Mouse (Mus musculus) testis, postnatal 14 days (tissue): ENCODE results near the gene Sept10.

Experiments
- DNase-seq: peaks from one replicate; pipeline ENCODE4 v3.0.0; 2021; ENCODE audit warnings: low spot score

Sept10 gene

DNA sequence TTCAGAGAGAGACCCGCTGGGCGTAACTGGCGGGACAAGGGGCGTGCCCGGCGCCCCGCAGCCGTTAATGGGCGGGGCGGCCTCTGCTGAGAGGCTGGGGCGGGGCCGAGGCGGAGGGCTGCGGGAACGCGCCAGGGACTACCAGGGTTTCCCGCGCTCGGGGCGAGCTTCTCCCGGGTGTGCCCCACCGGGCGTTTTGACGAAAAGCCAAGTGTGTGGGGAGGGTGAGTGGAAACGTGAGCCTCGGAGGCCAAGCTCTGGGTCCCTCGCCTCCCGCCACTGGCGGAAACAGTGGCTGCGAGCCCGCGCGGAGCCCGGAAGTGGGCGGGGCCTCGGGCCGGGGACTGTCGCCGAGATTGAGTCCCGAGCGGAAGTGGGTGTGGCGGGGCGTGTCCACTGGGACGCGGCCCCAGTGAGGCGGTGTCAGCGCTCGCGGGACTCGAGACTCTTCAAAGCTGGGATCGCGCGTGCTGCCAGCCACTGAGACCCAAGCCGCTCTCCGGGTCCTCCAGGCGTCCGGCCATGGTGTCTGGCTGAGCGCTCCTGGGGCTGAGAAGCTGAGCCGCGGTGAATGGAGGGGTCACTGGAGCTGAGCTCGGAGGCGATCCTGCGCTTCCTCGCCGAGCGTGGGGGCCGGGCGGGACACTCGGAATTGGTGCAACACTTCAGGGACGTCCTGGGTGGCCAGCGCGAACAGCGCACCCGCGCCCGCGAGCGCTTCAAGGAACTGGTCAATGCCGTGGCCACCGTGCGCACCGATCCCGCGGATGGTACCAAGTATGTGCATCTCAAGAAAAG is at the start of gene Sept10, which contains the start of gene Sowahc:
Gene Sept10, minus strand, starts transcription at position 375 of the 798 bp plus-strand sequence.
Gene Sowahc, plus strand, starts transcription at position 481 of the 798 bp plus-strand sequence.
- peak; percentile 96 for DNase-seq

DNA sequence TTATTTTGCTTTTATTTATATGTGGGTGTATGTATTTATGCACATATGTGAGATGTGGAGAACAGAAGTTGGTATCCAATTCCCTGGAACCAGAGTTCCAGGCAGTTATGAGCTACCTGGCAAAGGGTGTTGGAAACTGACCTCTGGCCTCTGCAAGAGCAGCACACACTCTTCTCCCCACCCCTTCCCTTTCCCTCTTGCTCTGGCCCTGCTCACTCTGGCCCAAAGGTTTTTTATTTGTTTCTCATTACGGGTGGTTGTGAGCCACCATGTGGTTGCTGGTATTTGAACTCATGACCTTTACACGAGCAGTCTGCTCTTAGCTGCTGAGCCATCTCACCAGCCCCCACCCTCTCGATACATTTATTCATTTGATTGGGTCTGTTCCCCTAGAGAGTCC is 47.1 kb upstream of the Sept10 start:
- no peak for DNase-seq

DNA sequence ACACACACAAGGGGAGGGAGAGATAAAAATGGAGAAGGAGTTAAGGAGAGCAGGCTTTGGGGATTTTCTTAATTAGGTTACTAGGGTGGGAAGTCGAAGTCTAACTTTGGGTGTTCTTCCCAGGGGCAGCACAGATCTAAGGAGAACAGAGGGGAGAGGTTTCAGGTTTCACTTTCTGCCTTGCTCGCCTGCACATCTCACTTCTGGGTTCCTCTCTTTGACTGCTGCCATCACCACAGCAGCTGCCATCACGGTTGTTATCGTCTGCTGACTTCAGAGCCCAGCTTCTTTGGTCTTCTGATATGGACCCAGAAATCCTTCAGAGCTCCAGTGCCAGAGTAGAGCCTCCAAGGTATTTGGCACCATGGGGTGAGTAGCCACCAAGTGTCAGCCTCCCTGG is 46.5 kb upstream of the Sept10 start:
- no peak for DNase-seq

DNA sequence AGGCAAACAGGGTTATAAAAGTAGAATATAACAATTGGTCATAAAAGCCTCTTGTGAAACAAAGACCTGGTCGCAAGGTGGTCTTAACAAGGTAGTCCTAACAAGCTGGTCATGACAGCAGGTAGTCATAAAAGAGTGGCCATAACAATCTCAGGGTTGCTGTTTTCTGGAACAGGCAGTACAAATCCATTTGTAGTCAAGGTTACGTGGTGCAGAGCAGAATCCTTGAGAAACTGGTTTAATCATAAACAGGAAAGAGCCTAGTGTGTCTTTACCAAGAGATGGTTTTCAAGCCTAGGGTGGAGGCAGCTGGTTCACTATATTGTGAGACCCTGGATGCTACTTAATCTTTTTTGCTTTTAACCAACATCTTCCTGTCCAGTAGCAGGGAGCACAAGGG is 45.6 kb upstream of the Sept10 start:
- no peak for DNase-seq

DNA sequence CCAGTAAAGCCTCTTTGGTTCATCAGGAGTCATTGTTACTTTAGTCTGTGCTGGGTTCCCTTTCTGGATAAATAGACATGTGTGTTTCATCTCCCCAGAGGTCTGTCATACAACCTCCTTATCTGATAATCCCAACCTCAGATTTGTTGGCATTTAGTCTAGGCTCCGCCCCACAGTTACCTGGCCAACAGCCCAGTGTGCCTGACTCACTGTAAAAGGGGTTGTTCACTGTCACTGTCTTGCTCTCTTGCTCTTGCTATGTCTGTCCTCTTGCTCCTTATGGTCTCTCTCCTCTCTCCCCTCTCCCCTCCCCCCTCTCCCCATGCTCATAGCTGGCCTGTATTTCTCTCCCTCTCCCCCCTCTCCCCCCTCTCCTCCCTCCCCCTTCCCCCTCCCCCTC is 44.5 kb upstream of the Sept10 start:
- no peak for DNase-seq

DNA sequence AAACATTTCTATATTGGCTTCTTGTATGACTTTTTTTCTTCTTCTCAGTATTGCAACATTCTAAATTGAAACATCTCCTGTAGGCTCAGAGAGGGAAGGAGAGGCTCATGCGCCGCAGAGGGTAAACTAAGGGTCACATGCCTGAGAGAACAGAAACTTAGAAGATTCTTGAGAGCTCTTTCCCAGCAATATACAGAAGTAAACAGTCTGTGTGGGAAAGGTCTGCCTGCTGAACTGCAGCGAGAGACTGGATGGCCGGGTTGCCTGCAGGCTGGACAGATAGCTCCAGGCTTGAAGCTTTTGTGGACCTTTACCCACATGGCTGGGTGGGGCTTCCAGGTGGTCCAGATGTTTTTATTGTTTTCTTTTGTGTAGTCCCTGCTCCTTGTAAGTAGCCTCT is 44.0 kb upstream of the Sept10 start:
- DNase-seq: no peak

DNA sequence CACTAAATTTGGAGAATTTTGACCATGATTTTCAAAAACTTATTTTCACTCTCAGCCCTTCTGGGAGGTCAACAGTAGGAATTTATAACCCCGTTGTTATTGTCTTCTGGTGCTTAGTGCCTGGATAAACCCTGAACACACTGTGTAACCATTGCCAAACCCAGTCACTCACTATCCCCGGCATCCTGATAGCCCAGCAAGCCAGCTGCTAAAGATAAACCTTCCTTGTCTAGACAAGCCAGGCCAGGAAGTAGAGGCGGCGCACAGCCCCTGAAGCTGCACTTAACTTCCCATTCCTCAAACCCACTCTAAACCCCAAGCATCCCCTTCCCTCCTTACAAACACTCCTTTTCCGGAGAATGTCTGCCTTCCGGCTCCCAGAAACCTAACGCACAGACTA is 43.4 kb upstream of the Sept10 start:
- DNase-seq: no peak

DNA sequence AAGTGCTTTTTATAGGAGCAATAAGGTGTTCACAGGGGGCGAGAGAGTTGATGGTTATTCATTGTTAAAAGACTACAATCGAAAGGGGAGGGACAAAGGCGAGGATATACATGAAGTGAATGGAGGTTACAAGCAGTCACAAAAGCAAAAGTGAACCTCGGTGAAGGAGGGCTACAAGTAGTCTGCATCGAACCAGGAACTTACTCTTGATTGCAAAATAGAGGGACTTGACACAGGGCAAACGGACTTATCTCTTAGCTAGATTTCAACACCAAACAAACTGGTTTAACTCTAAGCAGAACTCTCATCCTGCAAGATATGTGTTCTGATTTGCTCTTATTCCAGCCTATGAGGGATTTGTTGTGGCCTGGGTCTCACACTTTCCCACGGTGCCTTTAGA is 41.3 kb upstream of the Sept10 start:
- DNase-seq: no peak

DNA sequence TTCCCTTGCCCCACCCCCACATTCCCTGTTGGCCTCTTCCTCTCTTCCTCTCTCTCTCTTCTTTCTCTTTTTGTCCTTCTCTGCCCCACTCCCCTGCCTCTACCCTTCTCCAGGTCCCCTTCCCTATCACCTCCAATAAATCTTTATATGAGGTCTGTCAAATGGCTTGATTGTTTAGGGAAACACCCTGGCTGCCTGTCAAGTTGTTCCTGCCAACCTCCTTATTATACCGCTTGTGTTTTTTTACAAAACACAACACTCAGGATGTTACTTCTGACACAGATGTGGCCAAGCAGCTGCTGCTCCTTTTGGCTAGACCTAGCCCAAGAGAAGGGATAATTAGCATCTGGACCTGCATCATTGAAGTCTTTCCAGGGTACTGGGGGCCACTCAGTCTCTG is 40.4 kb upstream of the Sept10 start:
- no peak for DNase-seq

DNA sequence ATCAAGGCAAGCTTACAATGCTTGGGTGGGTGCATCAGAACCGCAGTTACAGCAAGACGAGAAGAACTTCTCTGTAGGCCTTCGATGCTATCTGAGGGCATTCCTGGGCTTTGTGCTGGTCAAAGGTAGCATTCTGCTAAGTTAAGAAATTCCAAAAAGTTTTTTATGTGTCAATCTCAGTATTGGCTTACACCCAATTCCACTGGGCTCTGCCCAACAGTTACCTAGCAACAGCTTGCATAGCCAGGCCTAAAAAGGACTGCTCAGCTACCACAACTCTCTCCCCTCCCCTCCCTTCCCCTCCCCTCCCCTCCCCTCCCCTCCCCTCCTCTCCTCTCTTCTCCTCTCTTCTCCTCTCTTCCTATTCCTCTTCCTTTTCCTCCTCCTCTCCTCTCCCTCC is 40.0 kb upstream of the Sept10 start:
- DNase-seq: no peak

DNA sequence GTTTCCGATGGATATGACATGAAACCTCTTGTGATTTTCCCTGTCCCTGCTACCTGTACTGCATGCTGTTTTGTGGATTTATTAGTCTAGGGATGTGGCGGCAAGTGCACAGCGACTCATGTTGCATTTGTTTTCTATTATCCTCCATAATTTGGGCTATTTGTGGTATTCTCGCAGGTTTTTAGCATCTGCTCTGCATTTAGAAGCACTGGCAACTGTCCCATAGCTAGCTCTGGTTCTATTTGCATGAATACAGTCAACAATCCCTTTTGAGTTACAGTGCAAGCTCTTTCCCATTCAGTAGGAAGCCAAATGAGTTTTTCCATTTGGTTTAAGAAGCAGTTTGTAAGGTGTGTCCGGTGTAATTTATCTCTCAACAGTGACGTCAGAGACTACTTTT is 37.9 kb upstream of the Sept10 start:
- no peak for DNase-seq

DNA sequence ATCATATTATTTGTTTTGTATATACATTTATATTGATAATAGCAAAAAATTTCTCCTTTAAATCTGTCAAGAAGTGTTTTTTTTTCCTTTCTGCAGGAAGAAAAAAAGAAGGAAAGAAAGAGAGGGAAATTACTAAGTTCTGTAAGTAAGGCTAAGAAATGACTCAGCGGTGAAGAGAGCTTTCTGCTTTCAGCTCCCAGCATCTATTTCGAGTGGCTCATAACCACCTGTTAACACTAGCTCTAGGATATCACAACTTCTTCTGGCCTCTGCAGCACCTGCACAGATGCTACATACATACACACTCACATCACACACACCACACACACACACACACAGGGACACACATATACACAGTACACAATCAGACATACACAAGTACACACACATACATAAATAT is 34.9 kb upstream of the Sept10 start:
- DNase-seq: no peak

DNA sequence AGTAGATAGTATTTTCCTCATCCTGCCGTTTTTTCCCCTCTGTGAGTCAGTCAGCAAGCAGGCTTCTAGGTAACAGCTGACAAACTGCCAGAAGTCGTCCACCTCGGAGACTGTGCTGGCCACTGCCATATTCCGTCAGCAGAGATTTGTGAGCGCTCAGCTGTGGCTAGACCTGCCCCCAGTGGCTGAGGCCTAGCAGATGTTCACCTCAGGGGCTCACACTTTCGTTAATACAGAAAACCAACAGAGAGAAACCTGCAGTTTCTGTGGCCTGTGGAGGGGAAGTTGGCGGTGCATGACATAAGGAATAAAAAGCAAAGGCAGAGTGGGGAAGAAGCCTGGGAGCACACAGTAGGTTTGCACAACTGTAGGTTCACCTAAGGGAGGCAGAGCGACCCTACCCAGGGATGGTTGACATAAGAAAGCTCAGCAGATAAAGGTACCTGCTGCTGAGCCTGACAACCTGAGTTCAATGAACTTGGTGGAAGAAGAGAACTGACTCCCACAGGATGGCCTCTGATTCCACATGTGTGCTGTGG is 32.0 kb upstream of the Sept10 start:
- no peak for DNase-seq

DNA sequence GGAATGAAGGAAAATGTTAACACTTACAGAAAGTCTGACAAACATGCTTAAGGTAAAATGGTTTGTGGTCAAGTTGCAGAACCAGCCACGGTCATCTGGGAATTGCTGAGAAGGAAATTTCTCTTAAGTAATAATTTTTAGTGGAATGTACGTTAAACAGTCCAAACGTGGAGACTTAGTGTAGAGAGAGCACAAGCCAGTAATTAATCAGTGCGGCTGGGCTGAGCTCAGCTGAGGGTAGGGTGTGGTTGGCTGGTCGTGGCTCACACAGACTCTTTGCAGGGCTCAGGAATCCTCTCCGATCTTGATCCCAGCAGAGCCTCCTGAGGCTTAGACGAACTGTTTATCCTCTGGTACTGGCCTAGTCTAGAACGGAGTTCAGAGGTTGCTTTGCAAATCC is 30.7 kb upstream of the Sept10 start:
- no peak for DNase-seq

DNA sequence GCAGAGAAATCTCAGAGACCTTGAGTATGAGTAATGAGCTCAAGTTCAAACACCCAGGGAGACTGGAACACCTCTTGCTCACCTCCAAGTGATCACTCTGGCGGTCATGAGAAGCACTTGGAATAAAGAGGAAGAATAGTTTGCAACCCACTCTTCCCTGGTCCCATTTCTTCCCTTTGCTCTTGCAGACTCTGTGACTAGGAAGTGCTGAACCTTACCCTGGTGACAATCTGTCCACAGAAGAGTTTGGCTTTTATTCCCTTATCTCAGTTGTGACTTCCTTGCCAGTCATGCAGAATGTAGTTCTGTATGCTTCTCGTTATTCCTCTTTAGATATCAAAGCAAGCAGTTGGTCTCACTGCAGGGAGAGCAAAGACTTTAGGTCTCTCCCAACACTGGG is 30.3 kb upstream of the Sept10 start:
- DNase-seq: no peak

DNA sequence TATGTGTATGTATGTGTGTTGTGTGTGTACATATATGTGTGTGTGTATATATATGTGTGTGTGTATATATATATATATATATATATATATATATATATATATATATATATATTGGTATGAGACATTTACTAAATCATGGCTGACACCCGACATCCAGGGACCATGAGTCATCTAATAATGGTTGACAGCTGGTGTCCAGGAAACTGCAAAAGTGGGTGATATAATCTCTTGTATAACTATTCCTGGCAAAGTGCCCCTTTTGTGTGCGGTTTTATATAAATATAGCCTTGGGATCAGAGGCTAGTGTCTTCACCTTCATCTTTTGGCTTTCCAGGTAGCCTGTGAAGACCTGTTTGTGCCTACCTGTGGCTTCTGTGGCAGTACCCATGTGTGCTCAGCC is 29.0 kb upstream of the Sept10 start:
- DNase-seq: no peak

DNA sequence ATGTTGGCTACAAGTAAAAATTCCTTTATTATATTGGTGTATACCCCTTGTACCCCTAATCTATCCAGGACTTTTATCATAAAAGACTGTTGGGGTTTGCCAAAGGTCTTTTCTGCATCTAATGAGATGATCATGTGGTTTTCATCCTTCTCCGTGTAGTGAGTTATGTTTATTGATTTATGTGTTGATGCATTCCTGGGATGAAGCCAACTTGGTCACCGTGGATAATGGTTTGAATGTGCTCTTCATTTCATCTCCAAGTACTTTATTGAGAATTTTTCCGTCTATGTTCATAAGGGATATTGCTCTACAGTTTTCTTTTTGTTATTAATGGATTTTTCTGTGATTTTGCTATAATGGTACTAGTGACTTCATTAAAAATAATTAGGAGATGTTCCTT is 27.9 kb upstream of the Sept10 start:
- DNase-seq: no peak

DNA sequence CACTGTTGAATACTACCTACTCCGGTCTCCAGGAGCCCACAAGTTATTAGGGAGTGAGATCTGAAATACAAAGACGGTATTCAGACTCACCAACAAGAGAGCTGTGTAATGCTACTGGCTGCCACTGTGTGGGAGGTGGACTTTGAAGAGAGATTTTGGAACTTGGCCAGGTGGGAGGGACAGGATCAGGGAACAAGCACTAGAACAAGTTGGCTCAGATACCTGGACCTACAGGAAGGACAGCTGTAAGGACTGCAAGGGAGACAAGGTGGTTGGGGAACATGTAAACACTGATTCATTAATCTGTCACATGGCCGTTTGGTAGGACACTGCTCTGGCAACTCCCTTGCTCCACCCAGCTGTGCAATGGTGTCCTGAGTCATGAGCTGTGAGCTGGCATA is 19.5 kb upstream of the Sept10 start:
- DNase-seq: peak; percentile 81

DNA sequence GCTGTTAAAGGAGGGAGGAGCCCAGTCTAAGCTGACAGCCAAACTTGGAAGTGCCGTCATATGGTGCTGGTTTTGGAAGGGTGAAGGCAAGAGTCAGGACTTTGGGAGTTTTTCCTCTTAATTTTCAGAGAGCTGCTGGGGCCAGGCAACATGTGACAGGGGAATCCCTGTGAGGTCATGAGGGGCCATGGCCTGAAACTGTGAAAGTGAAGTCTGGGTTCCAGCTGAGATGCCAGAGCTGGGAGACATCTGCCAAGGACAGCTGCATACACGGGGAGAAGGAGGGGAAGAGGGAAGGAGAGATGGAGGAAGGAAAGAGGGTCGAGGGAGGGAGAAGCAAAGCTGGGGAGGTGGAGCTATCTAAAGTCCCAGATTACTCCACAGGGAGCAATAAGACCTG is 16.1 kb upstream of the Sept10 start:
- DNase-seq: no peak

DNA sequence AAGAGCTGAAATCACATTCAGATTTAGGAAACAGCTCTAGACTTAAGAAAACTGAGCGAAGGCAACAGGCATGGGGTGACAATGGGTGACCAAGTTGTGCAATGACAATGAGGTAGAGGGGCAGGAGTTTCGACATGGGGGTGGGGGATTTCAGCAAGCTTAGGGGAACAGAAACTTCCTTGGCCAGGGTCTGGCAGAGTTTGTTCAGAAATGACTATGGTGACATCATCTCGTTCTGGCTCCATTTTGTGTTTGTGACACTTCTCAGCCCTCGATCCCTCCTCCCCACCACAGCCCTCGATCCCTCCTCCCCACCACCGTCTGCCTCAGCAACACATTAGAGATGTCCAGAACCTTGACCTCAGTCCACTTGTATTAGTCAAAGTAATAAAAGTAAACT is 14.8 kb upstream of the Sept10 start:
- DNase-seq: no peak

DNA sequence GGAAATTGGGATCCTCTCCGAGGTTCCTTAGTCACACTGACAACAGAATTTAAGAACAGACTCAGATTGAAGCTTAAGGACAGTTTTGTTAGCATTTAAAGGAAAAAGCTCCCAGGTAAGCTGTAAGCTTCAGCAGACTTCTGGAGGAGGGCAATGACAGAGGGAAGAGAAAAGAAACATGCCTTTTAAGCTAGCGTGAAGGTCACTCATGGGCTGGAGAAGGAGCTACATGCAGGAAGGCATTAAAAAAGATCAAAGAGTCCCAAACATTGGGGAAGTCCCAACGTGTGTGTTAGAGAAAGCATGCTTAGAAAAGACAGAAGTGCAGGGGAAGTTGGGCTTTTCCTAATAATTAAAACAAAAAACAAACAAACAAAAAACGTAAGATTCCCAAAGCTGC is 14.2 kb upstream of the Sept10 start:
- no peak for DNase-seq

DNA sequence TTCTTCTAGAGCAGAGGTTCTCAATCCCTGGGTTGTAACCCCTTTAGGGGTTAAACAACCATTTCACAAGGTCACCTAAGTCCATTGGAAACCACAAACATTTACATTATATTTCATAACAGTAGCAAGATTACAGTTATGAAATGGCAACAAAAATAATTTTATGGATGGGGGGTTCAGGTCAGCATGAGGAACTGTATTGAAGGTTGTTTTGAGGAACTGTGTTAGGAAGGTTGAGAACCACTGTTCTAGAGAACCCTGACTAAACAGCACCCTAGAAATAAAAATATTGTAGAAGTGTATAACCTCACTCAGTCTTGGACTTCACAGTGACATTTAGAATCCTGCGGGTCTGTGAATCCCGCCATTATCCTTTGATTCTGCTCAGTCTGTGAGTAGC is 13.6 kb upstream of the Sept10 start:
- DNase-seq: no peak

DNA sequence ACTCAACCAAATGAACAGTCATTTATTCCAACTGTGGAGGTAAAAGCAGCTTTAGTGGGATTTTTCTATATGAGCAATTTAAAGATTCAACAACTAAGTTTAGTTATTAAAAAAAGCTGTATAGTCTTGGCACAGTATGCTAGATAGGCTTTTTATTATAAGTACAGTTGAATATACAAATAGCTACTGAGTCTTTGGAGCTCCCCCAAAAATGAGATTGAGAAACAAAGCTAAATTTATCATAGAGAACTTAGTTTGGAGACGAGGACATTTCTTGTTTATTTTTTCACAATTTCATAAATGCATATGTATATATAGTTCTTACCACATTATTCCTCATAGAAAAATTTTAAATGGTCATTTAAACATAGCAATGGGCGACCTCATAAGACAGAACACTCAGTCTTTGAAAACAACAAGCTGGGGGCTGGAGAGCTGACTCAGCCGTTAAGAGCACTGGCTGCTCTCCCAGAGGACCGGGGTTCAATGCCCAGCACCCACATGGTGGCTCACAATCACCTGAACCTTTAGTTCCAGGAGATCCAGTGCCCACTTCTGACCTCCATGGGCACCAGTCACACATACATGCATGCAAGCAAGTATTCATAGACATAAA is 7.7 kb upstream of the Sept10 start:
- DNase-seq: no peak

DNA sequence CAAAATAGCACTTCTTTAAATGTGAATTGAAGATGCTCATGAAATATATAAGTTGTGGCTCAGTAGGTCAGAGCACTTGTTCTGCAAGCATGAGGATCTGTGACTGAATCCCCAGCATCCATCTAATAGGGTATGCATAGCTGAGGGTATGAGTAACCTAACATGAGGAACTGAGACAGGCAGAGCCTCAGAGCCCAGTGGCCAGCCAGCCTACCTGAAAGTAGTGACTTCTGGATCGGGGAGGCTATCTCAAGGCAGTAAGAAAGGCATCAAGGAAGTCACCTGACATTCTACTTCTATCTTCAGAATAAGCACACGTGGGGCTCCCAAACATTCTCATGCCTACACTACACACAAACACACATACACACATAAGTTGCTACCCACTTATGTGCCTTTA is 3.5 kb upstream of the Sept10 start:
- no peak for DNase-seq
